Mouse (Mus musculus) cerebellum, adult 2 months (tissue): ENCODE data around the gene Sirt4.

Experiments used
- CTCF ChIP-seq: fragments of 200-500 bp; IDR thresholded peaks from 2 replicates; pipeline ENCODE4 v1.5.1; 2011; ENCODE audit warnings: low read depth, mild to moderate bottlenecking, control low read depth, low read length, moderate library complexity, borderline replicate concordance; ENCODE audit not compliant: insufficient read depth
- POLR2A ChIP-seq: fragments of 200-500 bp; IDR thresholded peaks from 2 replicates; pipeline ENCODE4 v1.6.1; 2011; ENCODE audit warnings: low read length, control low read depth, borderline replicate concordance; ENCODE audit not compliant: insufficient read depth

- peak; percentile 81; the same call in 1 of the 2 replicates for TF ChIP-seq POLR2A
- no peak for TF ChIP-seq CTCF
These were observed 9.0 kb downstream of the Sirt4 start for GRCm38 (mm10) chr5:115475337-115476106.
